Mouse (Mus musculus) brown adipose tissue, adult 24 weeks (tissue): Measurements from ENCODE around the gene Cd47. TPM values are rescaled to one million over a fixed set of nuclear protein-coding genes. Genes with fewer than 3 reads are reported as not detected.
A peak's percentile ranks its signal among the peaks of the same experiment; 100 is the strongest.

ENCODE experiments used
- H3K27ac ChIP-seq: fragments of 200-500 bp; replicated peaks from 2 replicates; pipeline ENCODE4 v1.5.1; 2012; ENCODE audit warnings: low read depth, mild to moderate bottlenecking, low read length
- H3K4me1 ChIP-seq: fragments of 200-500 bp; 2 replicates; pipeline ENCODE4 v1.6.1; 2012; ENCODE audit warnings: low read length, mixed read lengths; ENCODE audit not compliant: control insufficient read depth, insufficient read depth, insufficient read length
- H3K4me3 ChIP-seq: fragments of 200-500 bp; 2 replicates; pipeline ENCODE4 v1.5.1; 2012; ENCODE audit warnings: low read depth, mild to moderate bottlenecking, low read length, moderate library complexity; ENCODE audit not compliant: insufficient read depth
- polyA plus RNA-seq: library from polyadenylated mRNA; stranded (reverse); fragments of >200 nt; gene quantifications from 2 replicates; pipeline ENCODE4 v1.2.4, GENCODE M21; 2012; ENCODE audit not compliant: missing spikeins, insufficient read depth, insufficient read length

Gene Cd47
- 45.9 and 49.9 TPM in 2 replicates for polyA plus RNA-seq

- peak within 1 kb of the TSS; percentile 35 for H3K27ac ChIP-seq
- peaks cover 24% of the 10 kb centered on the region for H3K4me1 ChIP-seq
- H3K4me3 ChIP-seq, result no peak within 1 kb of the TSS
Observed at GRCm38 (mm10) chr16:49799597-49800561, at the start of gene Cd47. Gene Cd47, plus strand, starts transcription at chr16:49800533.

DNA sequence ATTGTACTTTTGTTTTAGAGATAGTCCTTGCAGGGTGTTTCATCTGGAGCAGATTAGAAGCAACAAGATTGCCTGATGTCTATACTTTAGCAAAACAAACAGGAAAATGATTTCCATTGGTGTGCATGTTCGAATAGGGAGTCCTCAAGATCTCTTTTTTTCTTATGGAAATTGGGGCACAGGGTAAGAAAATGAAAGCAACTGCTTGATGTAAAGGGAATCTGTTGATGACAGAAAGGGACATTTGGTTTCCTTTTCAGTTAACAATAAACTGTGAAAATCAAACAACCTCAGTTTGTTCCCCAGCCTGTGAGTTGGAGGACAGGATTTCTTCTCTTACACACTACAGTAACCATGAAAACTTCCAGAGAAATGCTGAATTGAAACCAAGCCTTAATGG is 47.4 kb upstream of the Cd47 start:
- Histone ChIP-seq H3K27ac (no peak overlapping the region), H3K4me3 (no peak overlapping the region), H3K4me1 (peaks cover 2% of the 10 kb centered on the region)

- Histone ChIP-seq H3K4me3 (no peak overlapping the region), H3K27ac (no peak overlapping the region), H3K4me1 (peaks cover 2% of the 10 kb centered on the region)
Observed at GRCm38 (mm10) chr16:49753318-49753717, 47.0 kb upstream of the Cd47 start.

- no peak overlapping the region for H3K4me3 ChIP-seq
- no peaks in the 10 kb centered on the region for H3K4me1 ChIP-seq
- H3K27ac ChIP-seq, result no peak overlapping the region
Observed at GRCm38 (mm10) chr16:49760517-49761203, 39.7 kb upstream of the Cd47 start.

DNA sequence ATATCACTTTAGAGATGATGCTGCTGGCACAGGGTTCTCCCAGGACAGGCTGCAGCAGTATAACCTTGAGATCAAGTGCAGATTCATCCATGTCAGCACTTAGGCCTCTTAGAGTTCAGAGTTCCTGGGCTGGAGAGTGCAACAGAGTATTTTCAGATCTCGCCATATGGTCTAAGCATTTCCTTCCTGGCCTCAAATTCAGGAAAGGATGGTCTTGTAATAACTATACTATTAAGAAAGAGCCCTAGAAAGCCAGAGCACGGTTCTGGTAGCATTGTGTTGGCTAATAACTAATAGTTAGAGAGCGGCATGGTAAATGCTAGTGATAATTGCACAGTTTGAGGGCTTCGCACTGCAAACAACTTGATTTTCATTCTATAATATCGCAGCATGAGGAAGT is 38.4 kb upstream of the Cd47 start:
- Histone ChIP-seq H3K4me1 (no peaks in the 10 kb centered on the region), H3K4me3 (no peak overlapping the region), H3K27ac (no peak overlapping the region)

- peaks cover 5% of the 10 kb centered on the region; the same call in 1 of the 2 replicates for H3K4me1 ChIP-seq
- no peak overlapping the region for H3K4me3 ChIP-seq
- H3K27ac ChIP-seq, result no peak overlapping the region
Observed at GRCm38 (mm10) chr16:49766326-49766725, 34.0 kb upstream of the Cd47 start.

- no peak overlapping the region for H3K4me3 ChIP-seq
- peaks cover 5% of the 10 kb centered on the region; the same call in 1 of the 2 replicates for H3K4me1 ChIP-seq
- H3K27ac ChIP-seq, result no peak overlapping the region
Observed at GRCm38 (mm10) chr16:49768491-49769031, 31.8 kb upstream of the Cd47 start.

DNA sequence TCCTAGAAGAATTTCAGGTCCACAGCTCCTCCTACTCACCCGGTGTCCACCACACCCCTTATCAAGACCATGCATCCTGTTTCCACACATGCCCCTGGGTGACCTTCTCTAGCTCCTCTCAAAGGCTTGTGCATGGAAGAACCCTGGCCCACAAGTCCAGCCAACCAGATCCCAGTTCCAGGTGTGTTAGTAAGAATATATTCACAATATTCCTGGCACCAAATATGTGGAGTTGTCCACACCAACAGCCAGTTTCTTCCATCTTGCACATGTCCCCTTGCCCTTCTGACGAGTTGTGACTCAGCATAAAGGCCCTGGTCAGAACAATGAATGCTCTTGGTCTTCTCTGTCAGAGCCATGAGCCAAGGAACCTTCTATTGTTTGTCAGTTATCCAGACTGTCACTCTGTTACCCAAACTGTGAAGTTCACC is 30.5 kb upstream of the Cd47 start:
- peaks cover 5% of the 10 kb centered on the region; the same call in 1 of the 2 replicates for H3K4me1 ChIP-seq
- no peak overlapping the region for H3K27ac ChIP-seq
- no peak overlapping the region for H3K4me3 ChIP-seq

- H3K4me3 ChIP-seq, result no peak overlapping the region
- H3K4me1 ChIP-seq, result peaks cover 5% of the 10 kb centered on the region; the same call in 1 of the 2 replicates
- no peak overlapping the region for H3K27ac ChIP-seq
Observed at GRCm38 (mm10) chr16:49770320-49771189, 29.8 kb upstream of the Cd47 start.

DNA sequence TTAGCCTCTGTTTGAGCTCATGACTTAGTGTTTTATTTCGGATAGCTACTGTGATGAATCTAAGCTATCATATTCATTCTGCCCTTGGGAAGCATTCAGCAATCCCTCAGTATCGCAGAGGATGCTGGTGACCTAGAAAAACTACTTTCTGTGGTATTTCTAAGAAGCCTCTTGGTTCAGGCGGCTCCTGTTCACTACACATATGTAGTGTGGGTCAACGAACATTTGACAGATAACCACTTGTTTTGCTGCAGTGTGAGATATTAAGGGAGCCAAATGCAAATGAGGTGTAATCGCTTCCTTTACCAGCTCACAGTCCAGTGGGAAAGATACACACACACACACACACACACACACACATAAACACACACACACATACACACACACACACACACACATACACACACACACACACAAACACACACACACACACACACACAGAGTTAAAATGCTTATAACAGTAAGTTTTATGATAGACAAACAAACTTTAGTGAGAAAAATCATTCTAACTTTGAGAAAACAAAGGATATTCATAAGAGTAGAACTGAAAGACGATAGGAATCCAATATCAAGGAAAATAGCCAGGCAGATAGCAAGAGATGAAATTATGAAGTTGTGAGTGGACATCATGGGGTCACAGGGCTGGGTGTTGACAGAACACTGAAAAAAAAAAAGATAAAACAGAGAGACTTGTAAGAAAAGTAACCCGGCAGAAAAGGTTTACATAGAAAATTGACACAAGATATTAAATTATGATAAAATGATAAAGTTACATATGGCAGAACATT is 28.5 kb upstream of the Cd47 start:
- Histone ChIP-seq H3K4me1 (peaks cover 5% of the 10 kb centered on the region; the same call in 1 of the 2 replicates), H3K4me3 (no peak overlapping the region), H3K27ac (no peak overlapping the region)

DNA sequence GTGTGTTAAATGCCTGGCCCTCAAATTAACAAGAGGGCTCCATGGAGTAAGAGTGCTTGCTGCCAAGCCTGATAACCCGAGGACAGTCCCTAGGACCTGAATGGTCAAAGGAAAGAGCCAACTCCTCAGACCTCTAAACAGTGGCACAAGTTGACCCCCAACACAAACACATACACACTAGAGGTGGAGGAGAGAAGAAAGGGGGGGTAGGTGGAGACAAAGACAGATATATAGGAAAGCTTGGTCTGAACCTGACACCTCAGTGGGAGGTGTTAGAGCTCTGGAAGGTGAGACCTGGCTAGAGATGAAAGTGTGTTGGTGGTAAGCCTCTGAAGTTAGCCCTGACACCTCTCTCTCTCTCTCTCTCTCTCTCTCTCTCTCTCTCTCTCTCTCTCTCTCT is 27.8 kb upstream of the Cd47 start:
- H3K27ac ChIP-seq, result no peak overlapping the region
- H3K4me3 ChIP-seq, result no peak overlapping the region
- peaks cover 5% of the 10 kb centered on the region; the same call in 1 of the 2 replicates for H3K4me1 ChIP-seq

DNA sequence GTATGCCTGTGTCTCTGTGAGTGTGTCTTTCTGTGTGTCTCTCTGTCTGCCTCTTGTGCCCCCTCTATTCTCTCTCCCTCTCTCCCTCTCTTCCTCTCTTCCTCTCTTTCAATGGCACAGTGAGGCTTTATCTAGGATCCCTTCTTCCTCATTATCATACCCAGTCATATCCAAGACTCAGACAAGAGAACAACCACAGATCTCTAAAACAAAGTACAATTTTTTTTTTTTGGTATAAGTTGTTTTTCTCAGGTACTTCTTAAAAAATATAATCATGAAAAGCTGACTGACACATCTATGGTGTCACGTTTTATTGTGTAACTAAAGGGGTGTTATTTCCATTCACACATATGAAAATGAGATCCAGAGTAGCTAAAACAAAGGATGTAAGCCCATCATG is 27.3 kb upstream of the Cd47 start:
- Histone ChIP-seq H3K27ac (no peak overlapping the region), H3K4me3 (no peak overlapping the region), H3K4me1 (peaks cover 5% of the 10 kb centered on the region; the same call in 1 of the 2 replicates)

- peaks cover 5% of the 10 kb centered on the region; the same call in 1 of the 2 replicates for H3K4me1 ChIP-seq
Observed at GRCm38 (mm10) chr16:49774059-49775001, 26.0 kb upstream of the Cd47 start.

More at GRCm38 (mm10) chr16:49774059-49775001, 26.0 kb upstream of the Cd47 start:
- Histone ChIP-seq H3K27ac (no peak overlapping the region), H3K4me3 (no peak overlapping the region)
